Mouse (Mus musculus) neural tube, postnatal 0 days (tissue): ENCODE measurements around the gene Slc25a19. TPM values are rescaled to one million over a fixed set of nuclear protein-coding genes. Genes with fewer than 3 reads are reported as not detected.

Experiments used
- polyA plus RNA-seq: library from polyadenylated mRNA; unstranded; fragments of >200 nt; fragmentation: Nextera tagmentation; extraction: Ambion mirVana; gene quantifications from 2 replicates; pipeline ENCODE4 v1.2.1, GENCODE M21; 2015

Gene Slc25a19
- polyA plus RNA-seq, result 42.3 and 43.0 TPM in 2 replicates

DNA sequence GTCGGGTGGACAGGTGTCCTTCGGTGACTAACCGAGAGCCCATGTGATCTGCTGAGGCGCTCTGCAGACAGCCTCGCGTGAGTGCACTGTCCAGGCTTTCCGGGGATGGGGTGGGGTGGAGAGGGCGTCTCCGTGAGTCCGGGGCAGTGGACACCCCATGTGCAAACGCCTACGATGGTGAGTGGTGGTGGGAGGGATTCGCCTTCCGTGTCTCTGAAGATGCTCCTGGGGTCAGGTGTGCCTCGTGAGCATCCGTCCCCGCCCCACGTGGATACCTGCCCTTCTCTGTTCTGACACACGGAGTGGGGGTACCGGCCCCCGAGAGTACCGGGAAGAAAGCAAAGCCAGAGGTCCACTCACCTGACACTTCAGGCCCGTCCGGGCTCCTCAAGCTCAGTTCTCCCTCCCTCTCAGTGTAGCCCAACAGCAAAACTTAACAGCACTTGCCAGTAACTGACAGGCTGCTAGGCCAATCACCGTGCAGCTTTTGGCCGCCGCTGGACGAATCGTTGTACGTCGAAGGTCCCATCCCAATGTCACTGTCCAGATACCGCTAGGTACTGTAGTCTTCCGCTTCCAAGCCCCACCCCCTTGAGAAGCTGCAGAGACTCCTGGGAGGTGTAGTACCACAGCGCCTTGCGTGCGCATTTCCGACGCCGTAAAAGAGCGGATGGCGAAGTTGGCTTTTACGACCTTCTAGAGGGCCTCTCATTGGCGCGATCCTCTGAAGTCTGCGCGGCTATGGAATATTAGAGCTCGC is at the start of gene Slc25a19:
Gene Slc25a19 (minus strand): TSS at position 591 of the 760 bp plus-strand sequence.

DNA sequence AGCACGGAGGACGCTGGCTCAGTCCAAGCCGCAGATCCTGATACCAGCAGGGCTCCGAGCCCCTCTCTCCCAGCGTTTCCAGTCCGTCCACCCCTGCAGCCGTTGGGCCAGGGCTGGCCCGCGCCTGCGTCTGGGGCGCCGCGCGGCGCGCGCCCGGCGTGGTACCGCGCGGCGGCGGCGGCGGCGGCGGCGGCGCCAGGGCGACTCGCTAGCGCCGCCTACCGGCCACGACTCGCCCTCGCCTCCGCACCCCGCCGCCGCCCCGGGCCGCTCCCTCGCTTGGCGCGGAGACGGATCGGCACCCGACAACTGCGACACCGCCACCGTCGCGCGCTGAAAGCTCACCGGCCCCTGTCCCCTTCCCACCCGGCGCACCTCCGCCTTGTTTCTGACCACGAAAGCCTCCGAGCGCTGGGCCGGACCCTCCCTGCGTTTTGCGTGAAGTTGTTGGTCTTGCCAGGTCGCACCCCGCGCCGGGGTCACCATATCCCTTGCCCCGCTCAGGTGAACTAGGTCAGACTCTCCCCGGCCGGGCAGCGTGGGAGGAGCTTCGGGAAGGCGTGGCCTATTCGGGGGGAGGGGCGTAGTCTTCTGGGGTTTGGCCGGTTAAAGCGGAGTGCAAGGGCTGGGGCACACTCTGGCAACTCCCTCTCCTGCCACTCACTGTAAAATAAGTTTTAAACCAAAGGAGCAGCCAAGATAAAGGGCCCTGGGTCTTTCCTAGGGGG is 15.5 kb downstream of the Slc25a19 start, which contains the start of gene Mif4gd:
Gene Mif4gd (minus strand): TSS at position 560 of the 728 bp plus-strand sequence.

DNA sequence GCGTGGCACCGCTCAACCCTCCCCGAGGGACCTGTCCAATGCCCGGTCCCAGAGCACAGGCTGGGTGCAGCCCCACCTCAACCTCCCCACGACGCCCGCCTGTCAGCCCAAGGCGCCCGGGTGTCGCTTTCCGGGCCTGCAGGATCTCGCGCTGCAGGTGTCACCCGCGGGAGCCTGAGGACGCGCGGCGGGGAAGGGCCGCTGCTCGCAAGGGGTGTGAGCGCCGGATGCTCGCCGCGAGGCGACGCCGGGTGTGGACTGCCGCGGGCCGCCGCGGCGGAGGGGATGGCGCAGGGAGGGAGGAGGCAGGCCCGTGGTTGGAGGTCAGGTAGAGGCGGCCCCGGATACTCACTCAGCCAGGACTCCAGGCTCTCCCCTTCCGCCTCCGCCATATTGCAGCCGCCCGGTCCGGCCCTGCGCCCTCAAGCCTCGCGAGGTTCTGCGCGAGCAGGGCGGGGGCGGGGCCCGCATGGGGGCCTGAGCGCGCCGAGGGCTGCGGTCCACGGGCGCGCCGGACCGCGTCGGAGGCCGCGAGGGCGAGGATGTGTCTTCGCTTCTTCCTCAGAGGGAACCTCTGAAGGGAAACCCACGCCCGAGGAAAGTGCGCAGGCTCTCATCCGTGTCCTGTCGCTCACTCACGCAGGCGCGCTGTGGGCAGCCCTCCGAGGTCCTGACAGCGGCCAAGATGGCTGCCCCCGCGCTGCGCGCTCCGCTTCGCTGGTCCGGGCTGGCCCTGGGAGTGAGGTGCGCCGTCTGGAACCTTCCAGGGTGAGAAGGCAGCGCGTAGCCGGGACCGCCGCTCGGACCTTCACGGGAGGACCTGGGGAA is 24.4 kb downstream of the Slc25a19 start, which contains the start of the genes Mrps7 and Gga3:
Gene Mrps7 (plus strand): TSS at position 450 of the 828 bp plus-strand sequence.
Gene Gga3 (minus strand): TSS at position 576 of the 828 bp plus-strand sequence.

Other genes starting within 250 kb of the Slc25a19 start
- 20.6 and 24.5 TPM in 2 replicates for gene Cdr2l, start 246.4 kb downstream of the Slc25a19 start, polyA plus RNA-seq
- gene Mrpl58, start 224.5 kb downstream of the Slc25a19 start, polyA plus RNA-seq, result 190 and 194 TPM in 2 replicates
- gene Atp5h, start 208.3 kb downstream of the Slc25a19 start, polyA plus RNA-seq, result 1,130 and 1,223 TPM in 2 replicates
- gene Kctd2, start 208.2 kb downstream of the Slc25a19 start, polyA plus RNA-seq, result 28.8 and 29.5 TPM in 2 replicates
- 0.23 and 0.27 TPM in 2 replicates for gene Trim80, start 187.8 kb downstream of the Slc25a19 start, polyA plus RNA-seq
- gene Slc16a5, start 165.8 kb downstream of the Slc25a19 start, polyA plus RNA-seq, result 0.27 and 0.37 TPM in 2 replicates
- 13.8 and 16.8 TPM in 2 replicates for gene Armc7, start 152.6 kb downstream of the Slc25a19 start, polyA plus RNA-seq
- 147 and 152 TPM in 2 replicates for gene Nt5c, start 136.4 kb downstream of the Slc25a19 start, polyA plus RNA-seq
- 695 and 744 TPM in 2 replicates for gene Jpt1, start 113.9 kb downstream of the Slc25a19 start, polyA plus RNA-seq
- gene Sumo2, start 92.0 kb downstream of the Slc25a19 start, polyA plus RNA-seq, result 816 and 833 TPM in 2 replicates
- gene Nup85, start 63.9 kb downstream of the Slc25a19 start, polyA plus RNA-seq, result 63.5 and 76.1 TPM in 2 replicates
- gene Mrps7, start 24.4 kb downstream of the Slc25a19 start, polyA plus RNA-seq, result 80.0 and 80.6 TPM in 2 replicates
- 22.2 and 26.4 TPM in 2 replicates for gene Gga3, start 24.2 kb downstream of the Slc25a19 start, polyA plus RNA-seq
- gene Mif4gd, start 15.3 kb downstream of the Slc25a19 start, polyA plus RNA-seq, result 23.5 and 26.7 TPM in 2 replicates
- 149 and 165 TPM in 2 replicates for gene Grb2, start 80.3 kb upstream of the Slc25a19 start, polyA plus RNA-seq
- 13.7 and 15.9 TPM in 2 replicates for gene Tmem94, start 137.1 kb upstream of the Slc25a19 start, polyA plus RNA-seq
- 10.1 and 10.3 TPM in 2 replicates for gene Caskin2, start 185.3 kb upstream of the Slc25a19 start, polyA plus RNA-seq
- 18.9 and 21.3 TPM in 2 replicates for gene Tsen54, start 186.4 kb upstream of the Slc25a19 start, polyA plus RNA-seq
- 0.79 and 0.93 TPM in 2 replicates for gene Llgl2, start 195.8 kb upstream of the Slc25a19 start, polyA plus RNA-seq
- gene Myo15b, start 230.1 kb upstream of the Slc25a19 start, polyA plus RNA-seq, result 0.15 and 0.46 TPM in 2 replicates